Mouse (Mus musculus) embryonic fibroblast, embryonic 13.5 days (primary cell): ENCODE measurements at regions not wholly inside any gene's neighbourhood (a gene's known extent, or its start where the extent isn't known, plus 50 kb on each side); places are given as distances from the start of the nearest gene placed in this dataset.

Experiments
- H3K27ac ChIP-seq: 2 replicates; pipeline ENCODE4 v1.5.1; 2012; ENCODE audit warnings: low read length, control low read depth, inconsistent platforms; ENCODE audit not compliant: insufficient read depth
- H3K4me1 ChIP-seq: 2 replicates; pipeline ENCODE4 v1.6.1; 2011; ENCODE audit warnings: low read length; ENCODE audit not compliant: control insufficient read depth, insufficient read depth
- H3K4me3 ChIP-seq: 2 replicates; pipeline ENCODE4 v1.5.1; 2011; ENCODE audit warnings: mild to moderate bottlenecking, control low read depth, low read length; ENCODE audit not compliant: insufficient read depth
- CTCF ChIP-seq: IDR thresholded peaks from 2 replicates; pipeline ENCODE4 v1.5.1; 2011; ENCODE audit warnings: mild to moderate bottlenecking, control low read depth, low read length, moderate library complexity, borderline replicate concordance; ENCODE audit not compliant: insufficient read depth
- POLR2A ChIP-seq: IDR thresholded peaks from 2 replicates; pipeline ENCODE4 v1.6.1; 2011; ENCODE audit warnings: low read depth, mild to moderate bottlenecking, control low read depth, low read length, moderate library complexity

DNA sequence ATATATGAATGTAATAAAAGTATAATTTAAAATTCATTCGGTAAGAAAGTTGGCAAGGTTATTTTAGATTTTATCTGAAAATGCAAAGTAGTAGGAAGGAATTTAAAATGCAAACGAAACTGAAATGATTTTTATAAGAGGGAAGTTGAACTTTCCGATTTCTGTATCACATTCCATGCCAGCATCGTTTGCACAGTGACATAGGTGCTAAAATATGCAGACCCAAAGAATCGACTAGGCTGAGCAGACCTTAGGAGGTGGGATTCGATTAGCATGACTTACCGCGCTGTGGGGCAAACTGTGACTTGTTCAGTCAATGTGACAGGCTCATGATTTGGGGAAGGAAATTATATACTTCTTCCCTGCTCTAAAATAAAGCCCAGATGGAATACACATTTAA lies 596.2 kb downstream of the Gm19410 start:
- H3K27ac ChIP-seq = no peak overlapping the region
- TF ChIP-seq CTCF (no peak), POLR2A (no peak)
- H3K4me1 ChIP-seq = peaks cover 3% of the 10 kb centered on the region; the same call in 1 of the 2 replicates
- H3K4me3 ChIP-seq = no peak overlapping the region

GRCm38 (mm10) chr8:36363291-36363690 lies 597.7 kb downstream of the Gm19410 start:
- Histone ChIP-seq H3K27ac (no peak overlapping the region), H3K4me1 (peaks cover 3% of the 10 kb centered on the region; the same call in 1 of the 2 replicates), H3K4me3 (no peak overlapping the region)
- TF ChIP-seq CTCF (no peak), POLR2A (no peak)

- TF ChIP-seq CTCF (no peak), POLR2A (no peak)
- H3K27ac ChIP-seq = no peak overlapping the region
- peaks cover 3% of the 10 kb centered on the region; the same call in 1 of the 2 replicates for H3K4me1 ChIP-seq
- H3K4me3 ChIP-seq = no peak overlapping the region
Observed at GRCm38 (mm10) chr8:36364567-36365231, 599.1 kb downstream of the Gm19410 start.

DNA sequence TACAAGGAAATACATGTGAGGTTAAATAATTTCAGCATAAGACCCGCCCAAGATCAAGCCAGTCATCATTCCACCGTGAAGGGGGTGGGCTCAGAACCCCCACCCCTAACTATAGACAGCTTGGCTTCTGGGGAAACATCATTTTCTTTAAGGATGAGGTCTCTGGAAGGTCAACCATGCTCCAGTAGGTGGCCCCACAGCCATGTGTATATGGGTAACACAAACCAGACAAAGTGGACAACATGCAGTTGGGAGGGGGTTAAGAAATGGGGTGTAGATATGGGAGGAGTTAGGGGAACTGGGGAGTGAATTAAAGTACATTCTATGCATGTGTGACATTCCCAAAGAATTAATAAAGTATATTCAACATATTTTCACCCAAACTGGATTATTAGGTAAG lies 600.4 kb downstream of the Gm19410 start:
- Histone ChIP-seq H3K4me1 (peaks cover 3% of the 10 kb centered on the region; the same call in 1 of the 2 replicates), H3K4me3 (no peak overlapping the region), H3K27ac (no peak overlapping the region)
- TF ChIP-seq POLR2A (no peak), CTCF (no peak)

DNA sequence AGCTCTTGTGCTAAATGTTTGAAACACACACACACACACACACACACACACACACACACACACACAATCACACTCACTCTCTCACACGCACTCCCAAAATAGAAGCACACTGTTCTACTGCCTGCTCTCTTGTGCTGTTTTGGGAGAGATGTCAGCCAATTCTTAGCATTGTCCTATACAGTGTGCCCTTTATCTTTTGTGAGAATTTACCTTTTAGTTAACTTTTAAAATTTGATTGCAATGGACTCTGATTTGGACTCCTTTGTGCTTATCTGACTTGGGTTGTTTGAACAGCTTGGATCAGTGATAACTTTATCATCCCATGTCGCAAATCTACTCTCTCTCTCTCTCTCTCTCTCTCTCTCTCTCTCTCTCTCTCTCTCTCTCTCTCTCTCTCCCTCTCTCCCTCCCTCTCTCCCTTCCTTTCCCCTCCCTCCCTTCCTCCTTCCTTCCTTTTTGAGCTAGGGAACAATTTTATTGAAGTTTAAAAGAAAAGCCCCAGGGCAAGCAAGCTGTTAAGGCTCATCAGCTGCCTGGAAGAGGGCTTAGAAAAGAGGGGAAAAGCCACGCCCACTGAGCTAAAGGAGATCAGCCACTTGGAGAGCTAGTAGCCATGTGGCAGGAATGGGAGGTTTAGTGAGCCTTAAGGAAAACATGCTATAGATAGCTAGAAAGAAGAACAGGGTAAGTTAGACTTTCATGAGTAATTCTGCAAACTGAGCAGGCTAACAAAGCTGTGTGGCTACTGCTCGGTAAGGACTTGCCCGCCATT lies 611.2 kb downstream of the Gm19410 start:
- Histone ChIP-seq H3K4me3 (no peak overlapping the region), H3K4me1 (peaks cover 6% of the 10 kb centered on the region; the same call in 1 of the 2 replicates), H3K27ac (no peak overlapping the region)
- no peak for TF ChIP-seq POLR2A
- TF ChIP-seq CTCF = no peak

GRCm38 (mm10) chr8:36394487-36394886 lies 598.9 kb upstream of the AI429214 start:
- no peak overlapping the region for H3K27ac ChIP-seq
- no peaks in the 10 kb centered on the region for H3K4me1 ChIP-seq

GRCm38 (mm10) chr8:36396493-36396892 lies 596.9 kb upstream of the AI429214 start:
- TF ChIP-seq CTCF = no peak
- TF ChIP-seq POLR2A = no peak
- H3K4me1 ChIP-seq = no peaks in the 10 kb centered on the region
- no peak overlapping the region for H3K27ac ChIP-seq
- H3K4me3 ChIP-seq = no peak overlapping the region

More at GRCm38 (mm10) chr8:36394487-36394886, 598.9 kb upstream of the AI429214 start:
- H3K4me3 ChIP-seq = no peak overlapping the region
- TF ChIP-seq CTCF (no peak), POLR2A (no peak)

GRCm38 (mm10) chr8:36406706-36407105 lies 586.7 kb upstream of the AI429214 start:
- no peak overlapping the region for H3K27ac ChIP-seq
- TF ChIP-seq POLR2A = no peak
- no peak for TF ChIP-seq CTCF
- H3K4me3 ChIP-seq = no peak overlapping the region
- no peaks in the 10 kb centered on the region for H3K4me1 ChIP-seq
